Mouse (Mus musculus) liver, postnatal 0 days (tissue): ENCODE data around the gene Tnip2. TPM values are rescaled to one million over a fixed set of nuclear protein-coding genes. Genes with fewer than 3 reads are reported as not detected.
A peak's percentile ranks its signal among the peaks of the same experiment; 100 is the strongest.

Source experiments
- ATAC-seq: fragments of 200-750 bp; cut with Nextera tagmentation; 2 replicates; pipeline ENCODE4 v1.8.0; 2017; ENCODE audit warnings: mild to moderate bottlenecking, moderate library complexity
- DNase-seq: peaks from one replicate; pipeline ENCODE4 v3.0.0-alpha.2; 2016
- H3K27ac ChIP-seq: fragments of 300-500 bp; sonication (generic); 2 replicates; pipeline ENCODE4 v1.5.1; 2014; ENCODE audit warnings: antibody characterized with exemption, moderate library complexity, mild to moderate bottlenecking, low read depth
- H3K27me3 ChIP-seq: fragments of 300-500 bp; sonication (generic); 2 replicates; pipeline ENCODE4 v1.6.1; 2014; ENCODE audit warnings: low read length, control low read depth, mixed read lengths; ENCODE audit not compliant: insufficient read depth
- H3K36me3 ChIP-seq: fragments of 300-500 bp; sonication (generic); replicated peaks from 2 replicates; pipeline ENCODE4 v1.6.1; 2014; ENCODE audit warnings: mild to moderate bottlenecking, control low read depth, low read length, moderate library complexity, mixed read lengths; ENCODE audit not compliant: insufficient read depth
- H3K4me1 ChIP-seq: fragments of 300-500 bp; sonication (generic); 2 replicates; pipeline ENCODE4 v1.6.1; 2014; ENCODE audit warnings: antibody characterized with exemption, mild to moderate bottlenecking, control low read depth; ENCODE audit not compliant: insufficient read depth
- H3K4me2 ChIP-seq: fragments of 300-500 bp; sonication (generic); 2 replicates; pipeline ENCODE4 v1.6.1; 2014; ENCODE audit warnings: low read depth, mild to moderate bottlenecking, low read length, moderate library complexity, mixed read lengths
- H3K4me3 ChIP-seq: fragments of 300-500 bp; sonication (generic); 2 replicates; pipeline ENCODE4 v1.5.1; 2014; ENCODE audit warnings: low read depth, low read length
- H3K9ac ChIP-seq: fragments of 300-500 bp; sonication (generic); replicated peaks from 2 replicates; pipeline ENCODE4 v1.6.1; 2014; ENCODE audit warnings: mild to moderate bottlenecking, moderate library complexity
- H3K9me3 ChIP-seq: fragments of 300-500 bp; sonication (generic); 2 replicates; pipeline ENCODE4 v1.6.1; 2016; ENCODE audit warnings: mild to moderate bottlenecking, control low read depth, low read length, mixed read lengths
- CTCF ChIP-seq: sonication (generic); IDR thresholded peaks from 2 replicates; pipeline ENCODE4 v1.5.1; 2016; ENCODE audit warnings: antibody characterized with exemption, low read depth
- EP300 ChIP-seq: IDR thresholded peaks from 2 replicates; pipeline ENCODE4 v1.6.1; 2016; ENCODE audit warnings: antibody characterized with exemption, low read depth, mild to moderate bottlenecking
- WGBS: fragments of 180-500 bp; shearing (Covaris S2); extraction: QIAGEN DNeasy Blood & Tissue Kit; methylation state at CpG from one replicate; pipeline ENCODE4 v1.1.7; 2014; ENCODE audit not compliant: insufficient replicate concordance; 5-methylcytosine and 5-hydroxymethylcytosine counted together
- polyA plus RNA-seq: library from polyadenylated mRNA; unstranded; fragments of >200 nt; fragmentation: Nextera tagmentation; extraction: Ambion mirVana; gene quantifications from 2 replicates; pipeline ENCODE4 v1.2.1, GENCODE M21; 2015

The Tnip2 gene
- polyA plus RNA-seq, 1 experiment from 2014 or later = 5.3 TPM

GRCm38 (mm10) chr5:34488741-34489417 is 24.9 kb downstream of the Tnip2 start:
- TF ChIP-seq CTCF (no peak), EP300 (no peak)
- Histone ChIP-seq H3K4me3 (no peak overlapping the region), H3K9me3 (no peaks in the 10 kb centered on the region), H3K36me3 (peaks cover 7% of the 10 kb centered on the region), H3K27ac (no peak overlapping the region), H3K4me2 (no peak overlapping the region), H3K4me1 (no peaks in the 10 kb centered on the region), H3K27me3 (no peaks in the 10 kb centered on the region), H3K9ac (no peak overlapping the region)
- ATAC-seq (no peak), DNase-seq (no peak)
- WGBS = 79% methylated on average over 6 of the region's 6 CpGs

GRCm38 (mm10) chr5:34487320-34488090 is 26.3 kb downstream of the Tnip2 start:
- Histone ChIP-seq H3K27ac (peak overlapping the region; percentile 39; the same call in 1 of the 2 replicates), H3K27me3 (no peaks in the 10 kb centered on the region), H3K36me3 (peaks cover 7% of the 10 kb centered on the region), H3K4me1 (no peaks in the 10 kb centered on the region), H3K4me2 (no peak overlapping the region), H3K9ac (no peak overlapping the region), H3K9me3 (no peaks in the 10 kb centered on the region), H3K4me3 (no peak overlapping the region)
- TF ChIP-seq CTCF (no peak), EP300 (no peak)
- ATAC-seq = peak; percentile 64
- DNase-seq = no peak
- WGBS = 73% methylated on average over 6 of the region's 6 CpGs

- no peak for TF ChIP-seq EP300
- DNase-seq = no peak
- 86% methylated on average over 15 of the region's 15 CpGs for WGBS
- no peaks in the 10 kb centered on the region for H3K27me3 ChIP-seq
- H3K4me2 ChIP-seq = no peak overlapping the region
- no peaks in the 10 kb centered on the region for H3K4me1 ChIP-seq
- no peaks in the 10 kb centered on the region for H3K9me3 ChIP-seq
- H3K4me3 ChIP-seq = no peak overlapping the region
- H3K36me3 ChIP-seq = peaks cover 7% of the 10 kb centered on the region
- no peak overlapping the region for H3K9ac ChIP-seq
- no peak for ATAC-seq
- no peak overlapping the region for H3K27ac ChIP-seq
Observed at GRCm38 (mm10) chr5:34485731-34486130, 28.1 kb downstream of the Tnip2 start.

- H3K27me3 ChIP-seq = no peaks in the 10 kb centered on the region
- WGBS = 76% methylated on average over 3 of the region's 3 CpGs
- no peak overlapping the region for H3K27ac ChIP-seq
- no peak overlapping the region for H3K9ac ChIP-seq
- peaks cover 34% of the 10 kb centered on the region for H3K36me3 ChIP-seq
- no peaks in the 10 kb centered on the region for H3K4me1 ChIP-seq
- no peak for TF ChIP-seq EP300
- TF ChIP-seq CTCF = peak; percentile 28; the same call in 1 of the 2 replicates
- H3K4me3 ChIP-seq = no peak overlapping the region
- no peak overlapping the region for H3K4me2 ChIP-seq
- no peak for ATAC-seq
- H3K9me3 ChIP-seq = no peaks in the 10 kb centered on the region
- DNase-seq = no peak
Observed at GRCm38 (mm10) chr5:34480926-34481325, 32.9 kb downstream of the Tnip2 start.

GRCm38 (mm10) chr5:34468039-34468775 is 45.6 kb downstream of the Tnip2 start:
- ATAC-seq (peak; percentile 96), DNase-seq (no peak)
- H3K36me3 ChIP-seq = peaks cover 44% of the 10 kb centered on the region
- no peaks in the 10 kb centered on the region for H3K27me3 ChIP-seq
- 60% methylated on average over 2 of the region's 2 CpGs for WGBS
- no peak overlapping the region for H3K9ac ChIP-seq
- peaks cover 2% of the 10 kb centered on the region; the same call in 1 of the 2 replicates for H3K4me1 ChIP-seq
- 0 out of 2 replicates have a peak overlapping the region, but pooled peaks have one; percentile 27 for H3K4me2 ChIP-seq
- no peak overlapping the region for H3K27ac ChIP-seq
- H3K9me3 ChIP-seq = no peaks in the 10 kb centered on the region
- TF ChIP-seq EP300 (peak; percentile 81), CTCF (no peak)
- H3K4me3 ChIP-seq = no peak overlapping the region

DNA sequence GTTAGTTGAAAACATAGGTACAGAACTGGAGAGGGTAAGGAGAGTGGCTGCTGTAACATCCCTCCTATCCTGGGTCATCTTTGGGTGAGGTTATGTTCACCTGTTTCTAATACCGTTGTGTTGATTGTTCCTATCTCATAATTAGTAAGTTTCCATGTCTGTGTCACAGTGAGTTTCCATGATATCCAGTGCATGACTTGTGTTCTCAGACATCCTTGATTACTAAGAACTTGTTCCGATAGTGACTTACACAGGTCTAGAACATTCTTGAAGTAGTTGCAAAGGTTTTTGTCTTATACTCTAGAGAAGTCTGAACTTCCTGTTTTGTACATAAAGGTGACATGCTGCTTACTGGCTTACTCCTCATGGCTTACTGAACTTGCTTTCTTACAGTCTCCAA is 47.1 kb downstream of the Tnip2 start:
- H3K9ac ChIP-seq = no peak overlapping the region
- H3K27ac ChIP-seq = no peak overlapping the region
- DNase-seq (no peak), ATAC-seq (no peak)
- WGBS = 84% methylated on average over 2 of the region's 2 CpGs
- no peaks in the 10 kb centered on the region for H3K9me3 ChIP-seq
- no peak overlapping the region for H3K4me2 ChIP-seq
- H3K36me3 ChIP-seq = peaks cover 50% of the 10 kb centered on the region
- H3K4me1 ChIP-seq = peaks cover 2% of the 10 kb centered on the region; the same call in 1 of the 2 replicates
- TF ChIP-seq CTCF (no peak), EP300 (no peak)
- no peak overlapping the region for H3K4me3 ChIP-seq
- no peaks in the 10 kb centered on the region for H3K27me3 ChIP-seq
